Mouse (Mus musculus): ENCODE measurements at regions not wholly inside any gene's neighbourhood (a gene's known extent, or its start where the extent isn't known, plus 50 kb on each side); places are given as distances from the start of the nearest gene placed in this dataset.
"Not testable (repeated sequence)": the region's sequence is repeated elsewhere in the genome, so short reads cannot be mapped to it uniquely, and the experiment has no call there.

- not testable (repeated sequence) for DNase-seq
These were observed 131.0 kb upstream of the Adcyap1 start for GRCm38 (mm10) chr17:93067850-93068249.

GRCm38 (mm10) chr17:93068489-93068888 lies 130.3 kb upstream of the Adcyap1 start:
- no peak for DNase-seq

GRCm38 (mm10) chr17:93084048-93084447 lies 114.8 kb upstream of the Adcyap1 start:
- no peak for DNase-seq

DNA sequence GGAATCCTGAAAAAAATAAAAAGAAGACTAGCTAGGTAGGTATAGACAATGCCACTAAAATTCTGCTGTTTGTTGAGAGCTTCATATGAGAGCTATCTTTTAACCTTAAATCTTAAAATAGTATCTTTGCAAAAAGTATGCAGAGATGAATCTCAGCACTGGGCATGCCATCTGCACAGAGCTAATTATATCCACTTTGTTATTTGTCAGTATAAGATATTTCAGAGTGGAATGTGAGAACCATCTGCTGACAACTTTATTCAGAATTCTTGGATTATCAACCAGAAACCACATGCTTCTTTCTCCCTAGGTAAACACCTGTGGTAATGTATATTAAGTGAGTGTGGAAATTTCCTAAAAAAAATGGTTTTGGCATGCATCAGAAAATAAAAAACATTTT lies 94.3 kb upstream of the Adcyap1 start:
- no peak for DNase-seq

GRCm38 (mm10) chr17:93140003-93140402 lies 58.8 kb upstream of the Adcyap1 start:
- DNase-seq: no peak

GRCm38 (mm10) chr17:93141125-93141524 lies 57.7 kb upstream of the Adcyap1 start:
- peak; percentile 5 for DNase-seq
